Mouse (Mus musculus): ENCODE results near the gene C1qtnf5. TPM values are rescaled to one million over a fixed set of nuclear protein-coding genes. Genes with fewer than 3 reads are reported as not detected.

Gene C1qtnf5
- polyA plus RNA-seq, 1 experiment from 2014 or later, result 1.2 TPM

DNA sequence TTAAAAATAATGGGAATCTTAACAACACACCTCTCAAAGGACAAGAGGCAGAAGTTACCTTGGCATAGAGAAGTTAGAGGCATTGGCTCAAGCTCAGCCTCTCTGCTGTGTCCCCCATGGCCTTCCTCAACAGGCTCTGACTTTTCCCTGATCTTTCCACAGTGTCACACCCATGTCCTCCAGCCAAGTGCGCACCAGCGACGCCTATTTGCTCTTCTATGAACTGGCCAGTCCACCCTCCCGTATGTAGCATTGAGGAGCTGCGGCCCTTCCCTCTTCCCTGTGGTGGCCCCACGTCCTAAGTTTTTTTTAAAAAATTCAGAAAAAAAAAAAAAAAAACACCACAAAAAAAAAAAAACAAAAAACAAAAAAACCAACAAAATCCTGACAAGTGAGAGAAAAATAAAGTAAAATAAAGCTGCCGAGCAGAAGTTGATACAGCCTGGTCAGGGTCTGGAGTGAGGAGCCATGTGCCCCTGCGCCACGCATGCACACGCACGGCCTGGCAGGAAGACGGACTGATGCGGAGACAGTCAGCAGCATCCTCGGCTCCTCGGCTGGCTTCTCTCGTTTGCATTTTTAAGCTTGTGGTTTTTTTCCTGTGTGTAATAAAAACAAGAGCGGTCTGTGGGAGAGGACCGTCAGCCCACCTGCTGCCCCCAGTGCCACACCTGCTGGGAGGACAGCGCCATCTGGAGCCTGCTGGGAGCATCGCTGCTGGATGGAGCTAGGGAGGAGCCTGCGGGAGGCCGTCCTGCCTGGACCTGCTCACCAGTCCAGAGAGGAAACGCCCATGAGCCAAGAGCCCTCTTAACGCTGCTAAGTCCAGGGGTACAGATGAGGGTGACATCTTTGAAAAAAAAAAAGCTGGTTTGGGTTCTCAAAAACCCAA lies 13.2 kb upstream of the C1qtnf5 start:
- Histone ChIP-seq H3K9ac (peak overlapping the region; percentile 37), H3K27me3 (peaks cover 3% of the 10 kb centered on the region; the same call in 1 of the 2 replicates), H3K9me3 (replicated peaks) (no peaks in the 10 kb centered on the region), H3K4me1 (peaks cover 17% of the 10 kb centered on the region), H3K27ac (no peak overlapping the region), H3K36me3 (ENCODE audit: poor library complexity, severe bottlenecking) (no peaks in the 10 kb centered on the region; the same call in 1 of the 2 replicates), H3K4me3 (no peak overlapping the region), H3K4me2 (peak overlapping the region; percentile 45)
- 25% methylated on average over 24 of the region's 24 CpGs for WGBS
- ATAC-seq, result peak; percentile 57

GRCm38 (mm10) chr9:44094737-44095136 lies 12.3 kb upstream of the C1qtnf5 start:
- Histone ChIP-seq H3K4me1 (peaks cover 17% of the 10 kb centered on the region), H3K27me3 (no peaks in the 10 kb centered on the region), H3K4me3 (no peak overlapping the region), H3K27ac (no peak overlapping the region), H3K4me2 (no peak overlapping the region), H3K36me3 (ENCODE audit: poor library complexity, severe bottlenecking) (no peaks in the 10 kb centered on the region; the same call in 1 of the 2 replicates), H3K9me3 (replicated peaks) (no peaks in the 10 kb centered on the region), H3K9ac (no peak overlapping the region)
- WGBS, result 92% methylated on average over 3 of the region's 3 CpGs
- ATAC-seq, result no peak

GRCm38 (mm10) chr9:44095781-44096180 lies 11.3 kb upstream of the C1qtnf5 start:
- Histone ChIP-seq H3K27me3 (no peaks in the 10 kb centered on the region), H3K9ac (no peak overlapping the region), H3K4me1 (peaks cover 17% of the 10 kb centered on the region), H3K4me2 (no peak overlapping the region), H3K36me3 (ENCODE audit: poor library complexity, severe bottlenecking) (no peaks in the 10 kb centered on the region; the same call in 1 of the 2 replicates), H3K4me3 (no peak overlapping the region), H3K9me3 (replicated peaks) (no peaks in the 10 kb centered on the region), H3K27ac (no peak overlapping the region)
- no peak for ATAC-seq
- 90% methylated on average over 9 of the region's 9 CpGs for WGBS

- Histone ChIP-seq H3K9me3 (replicated peaks) (no peaks in the 10 kb centered on the region), H3K9ac (no peak overlapping the region), H3K36me3 (ENCODE audit: poor library complexity, severe bottlenecking) (no peaks in the 10 kb centered on the region; the same call in 1 of the 2 replicates), H3K4me3 (no peak overlapping the region), H3K27ac (0 out of 2 replicates have a peak overlapping the region, but pooled peaks have one; percentile 57), H3K4me2 (0 out of 2 replicates have a peak overlapping the region, but pooled peaks have one; percentile 11), H3K27me3 (no peaks in the 10 kb centered on the region), H3K4me1 (peaks cover 17% of the 10 kb centered on the region)
- ATAC-seq, result peak; percentile 59
- WGBS, result 12% methylated on average over 9 of the region's 9 CpGs
Observed at GRCm38 (mm10) chr9:44096536-44096935, 10.5 kb upstream of the C1qtnf5 start.

DNA sequence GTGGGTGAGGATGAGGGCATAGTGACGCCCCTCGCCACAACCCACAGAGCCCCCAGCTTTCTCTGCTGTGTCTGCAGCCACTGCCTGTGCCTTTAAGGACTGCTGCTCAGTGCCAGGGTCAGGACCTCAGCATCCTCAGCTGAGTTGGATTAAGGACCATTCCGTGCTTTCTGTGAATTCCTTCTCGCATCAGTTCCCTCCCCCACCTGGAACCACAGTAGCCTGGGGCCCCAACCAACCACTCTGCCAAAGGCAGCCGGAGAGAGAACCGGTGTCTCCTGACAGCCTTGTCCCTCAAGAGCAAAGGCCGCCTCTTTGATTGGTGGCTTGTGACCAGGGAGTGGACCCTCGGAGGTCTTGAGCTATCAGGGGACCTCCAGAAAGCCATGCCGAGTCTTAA lies 5.6 kb upstream of the C1qtnf5 start, which contains the start of gene Mfrp:
Gene Mfrp, plus strand, starts transcription at position 240 of the 400 bp plus-strand sequence.
- Histone ChIP-seq H3K36me3 (ENCODE audit: poor library complexity, severe bottlenecking) (peaks cover 30% of the 10 kb centered on the region), H3K9ac (no peak within 1 kb of the TSS), H3K27ac (no peak within 1 kb of the TSS), H3K4me1 (peaks cover 15% of the 10 kb centered on the region), H3K9me3 (replicated peaks) (no peaks in the 10 kb centered on the region), H3K27me3 (no peaks in the 10 kb centered on the region), H3K4me3 (no peak within 1 kb of the TSS), H3K4me2 (no peak within 1 kb of the TSS)
- 57% methylated on average over 9 of the region's 9 CpGs for WGBS
- no peak for ATAC-seq

- no peak for ATAC-seq
- no peak overlapping the region for H3K4me3 ChIP-seq
- H3K4me2 ChIP-seq, result no peak overlapping the region
- WGBS, result 94% methylated on average over 7 of the region's 7 CpGs
- no peaks in the 10 kb centered on the region for H3K27me3 ChIP-seq
- no peak overlapping the region for H3K27ac ChIP-seq
- peaks cover 39% of the 10 kb centered on the region for H3K4me1 ChIP-seq
- H3K36me3 ChIP-seq (ENCODE audit: poor library complexity, severe bottlenecking), result peaks cover 37% of the 10 kb centered on the region
- H3K9ac ChIP-seq, result no peak overlapping the region
- no peaks in the 10 kb centered on the region for H3K9me3 ChIP-seq (replicated peaks)
Observed at GRCm38 (mm10) chr9:44104881-44105280, 2.2 kb upstream of the C1qtnf5 start.

- Histone ChIP-seq H3K27ac (no peak overlapping the region), H3K4me2 (no peak overlapping the region), H3K36me3 (ENCODE audit: poor library complexity, severe bottlenecking) (peaks cover 37% of the 10 kb centered on the region), H3K27me3 (no peaks in the 10 kb centered on the region), H3K9me3 (replicated peaks) (no peaks in the 10 kb centered on the region), H3K4me3 (no peak overlapping the region), H3K9ac (no peak overlapping the region), H3K4me1 (peaks cover 48% of the 10 kb centered on the region)
- 88% methylated on average over 10 of the region's 10 CpGs for WGBS
- ATAC-seq, result no peak
Observed at GRCm38 (mm10) chr9:44105781-44106180, 1.3 kb upstream of the C1qtnf5 start.

DNA sequence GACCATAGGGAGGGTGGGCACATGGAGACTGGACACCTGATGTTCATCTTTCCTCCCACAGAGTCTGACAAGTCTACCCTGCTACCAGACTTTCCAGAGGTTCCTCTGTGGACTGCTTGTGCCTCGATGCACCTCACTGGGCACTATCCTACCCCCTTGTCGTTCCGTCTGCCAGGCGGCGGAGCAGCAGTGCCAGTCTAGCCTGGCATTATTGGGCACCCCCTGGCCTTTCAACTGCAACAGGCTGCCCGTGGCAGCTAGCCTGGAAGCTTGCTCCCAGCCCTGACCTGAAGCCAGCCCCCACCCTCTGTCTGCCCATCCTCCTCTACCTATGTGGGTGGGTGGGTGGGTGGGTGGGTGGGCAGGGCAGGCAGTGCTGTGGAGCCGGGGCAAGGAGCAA lies 863 bp upstream of the C1qtnf5 start:
- 94% methylated on average over 6 of the region's 7 CpGs for WGBS
- ATAC-seq, result no peak
- Histone ChIP-seq H3K4me1 (peaks cover 50% of the 10 kb centered on the region), H3K4me2 (no peak overlapping the region), H3K36me3 (ENCODE audit: poor library complexity, severe bottlenecking) (peaks cover 37% of the 10 kb centered on the region), H3K27me3 (no peaks in the 10 kb centered on the region), H3K27ac (0 out of 2 replicates have a peak overlapping the region, but pooled peaks have one; percentile 41), H3K9ac (no peak overlapping the region), H3K9me3 (replicated peaks) (no peaks in the 10 kb centered on the region), H3K4me3 (no peak overlapping the region)

DNA sequence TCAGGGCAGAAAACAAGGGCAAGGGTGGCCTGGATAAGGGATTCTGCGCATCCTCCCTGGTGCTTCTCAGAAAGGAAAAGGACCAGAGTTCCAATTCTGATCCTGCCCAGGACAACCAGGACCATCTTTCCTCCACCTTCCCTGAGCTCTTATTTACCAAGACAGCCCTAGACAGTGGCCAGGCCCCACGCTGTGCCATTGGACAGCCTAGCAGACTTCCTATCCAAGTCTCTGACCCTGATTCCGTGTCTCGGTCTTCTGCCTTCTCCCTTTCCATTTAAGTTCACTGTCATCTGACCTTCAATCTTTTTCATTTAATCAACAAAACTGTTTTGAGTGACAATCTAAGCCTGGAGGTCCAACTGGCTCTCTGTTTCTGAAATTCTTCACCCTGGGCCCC lies 449 bp upstream of the C1qtnf5 start:
- Histone ChIP-seq H3K9ac (no peak overlapping the region), H3K4me3 (no peak overlapping the region), H3K27me3 (no peaks in the 10 kb centered on the region), H3K4me1 (peaks cover 51% of the 10 kb centered on the region), H3K9me3 (replicated peaks) (no peaks in the 10 kb centered on the region), H3K27ac (peak overlapping the region; percentile 41; the same call in 1 of the 2 replicates), H3K4me2 (peak overlapping the region; percentile 46), H3K36me3 (ENCODE audit: poor library complexity, severe bottlenecking) (peaks cover 37% of the 10 kb centered on the region)
- no peak for ATAC-seq
- WGBS, result 68% methylated on average over 4 of the region's 4 CpGs

DNA sequence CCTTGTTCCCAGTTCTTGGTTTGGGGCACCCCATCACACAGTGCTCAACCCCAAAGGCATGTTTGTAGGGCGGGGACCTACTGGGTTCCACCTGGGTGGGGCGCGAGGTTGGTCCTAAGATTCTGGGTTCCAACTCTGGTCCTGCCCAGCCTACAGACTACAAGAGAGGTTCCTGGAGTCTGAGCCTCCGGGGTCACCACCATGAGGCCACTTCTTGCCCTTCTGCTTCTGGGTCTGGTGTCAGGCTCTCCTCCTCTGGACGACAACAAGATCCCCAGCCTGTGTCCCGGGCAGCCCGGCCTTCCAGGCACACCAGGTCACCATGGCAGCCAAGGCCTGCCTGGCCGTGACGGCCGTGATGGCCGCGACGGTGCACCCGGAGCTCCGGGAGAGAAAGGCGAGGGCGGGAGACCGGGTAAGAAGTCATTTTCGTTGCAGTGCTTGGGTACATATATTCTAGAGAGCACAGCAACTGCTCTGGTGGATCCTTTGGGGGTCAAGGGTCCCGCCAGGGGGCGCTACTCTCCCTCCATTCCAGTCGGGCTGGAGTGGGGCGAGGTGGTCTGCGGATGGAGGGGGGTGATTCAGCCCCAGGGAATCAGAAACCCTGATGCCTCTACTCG lies 623 bp downstream of the C1qtnf5 start:
- H3K9ac ChIP-seq, result peak overlapping the region; percentile 45
- WGBS, result 36% methylated on average over 25 of the region's 25 CpGs
- H3K9me3 ChIP-seq (replicated peaks), result no peaks in the 10 kb centered on the region
- peak overlapping the region; percentile 10; the same call in 1 of the 2 replicates for H3K4me3 ChIP-seq
- no peaks in the 10 kb centered on the region for H3K27me3 ChIP-seq
- H3K4me2 ChIP-seq, result peak overlapping the region; percentile 46
- H3K4me1 ChIP-seq, result peaks cover 61% of the 10 kb centered on the region
- H3K27ac ChIP-seq, result peak overlapping the region; percentile 41
- H3K36me3 ChIP-seq (ENCODE audit: poor library complexity, severe bottlenecking), result peaks cover 37% of the 10 kb centered on the region
- ATAC-seq, result no peak; the same call in 1 of the 2 replicates

DNA sequence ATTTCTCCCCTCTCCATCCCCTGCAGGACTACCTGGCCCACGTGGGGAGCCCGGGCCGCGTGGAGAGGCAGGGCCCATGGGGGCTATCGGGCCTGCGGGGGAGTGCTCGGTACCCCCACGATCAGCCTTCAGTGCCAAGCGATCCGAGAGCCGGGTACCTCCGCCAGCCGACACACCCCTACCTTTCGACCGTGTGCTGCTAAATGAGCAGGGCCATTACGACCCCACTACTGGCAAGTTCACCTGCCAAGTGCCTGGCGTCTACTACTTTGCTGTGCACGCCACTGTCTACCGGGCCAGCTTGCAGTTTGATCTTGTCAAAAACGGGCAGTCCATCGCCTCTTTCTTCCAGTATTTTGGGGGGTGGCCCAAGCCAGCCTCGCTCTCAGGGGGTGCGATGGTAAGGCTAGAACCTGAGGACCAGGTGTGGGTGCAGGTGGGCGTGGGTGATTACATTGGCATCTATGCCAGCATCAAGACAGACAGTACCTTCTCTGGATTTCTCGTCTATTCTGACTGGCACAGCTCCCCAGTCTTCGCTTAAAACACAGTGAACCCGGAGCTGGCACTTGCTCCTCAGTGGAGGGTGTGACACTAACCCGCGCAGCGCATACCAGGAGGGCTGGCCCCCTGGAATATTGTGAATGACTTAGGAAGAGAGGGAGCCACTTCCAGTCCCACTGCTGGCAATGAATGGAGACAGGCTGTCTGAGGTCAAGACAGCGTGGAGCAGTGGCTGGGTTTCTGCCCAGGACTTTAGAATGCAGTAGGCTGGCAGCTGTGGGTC lies 1.4 kb downstream of the C1qtnf5 start:
- 77% methylated on average over 31 of the region's 31 CpGs for WGBS
- Histone ChIP-seq H3K4me1 (peaks cover 62% of the 10 kb centered on the region), H3K9ac (peak overlapping the region; percentile 45; the same call in 1 of the 2 replicates), H3K36me3 (ENCODE audit: poor library complexity, severe bottlenecking) (peaks cover 31% of the 10 kb centered on the region), H3K4me3 (no peak overlapping the region), H3K4me2 (peak overlapping the region; percentile 46), H3K27ac (no peak overlapping the region), H3K27me3 (no peaks in the 10 kb centered on the region), H3K9me3 (replicated peaks) (no peaks in the 10 kb centered on the region)
- no peak for ATAC-seq
